Mouse (Mus musculus) hindbrain, embryonic 11.5 days (tissue): ENCODE measurements at regions not wholly inside any gene's neighbourhood (a gene's known extent, or its start where the extent isn't known, plus 50 kb on each side); places are given as distances from the start of the nearest gene placed in this dataset.

ENCODE experiments used
- ATAC-seq: fragments of 200-750 bp; cut with Nextera tagmentation; 2 replicates; pipeline ENCODE4 v1.8.0; 2017; ENCODE audit warnings: mild to moderate bottlenecking, moderate TSS enrichment, moderate library complexity; ENCODE audit not compliant: low FRiP score
- DNase-seq: peaks from one replicate; pipeline ENCODE4 v3.0.0-alpha.2; 2015; ENCODE audit warnings: low spot score
- H3K27ac ChIP-seq: fragments of 300-500 bp; sonication (generic); 2 replicates; pipeline ENCODE4 v1.5.1; 2014; ENCODE audit warnings: mild to moderate bottlenecking, low read depth, low read length
- H3K27me3 ChIP-seq: fragments of 300-500 bp; sonication (generic); 2 replicates; pipeline ENCODE4 v1.6.1; 2014; ENCODE audit warnings: mild to moderate bottlenecking, low read length, moderate library complexity, mixed read lengths; ENCODE audit not compliant: control insufficient read depth, insufficient read depth
- H3K36me3 ChIP-seq: fragments of 300-500 bp; sonication (generic); 2 replicates; pipeline ENCODE4 v1.6.1; 2014; ENCODE audit warnings: mild to moderate bottlenecking, low read length, moderate library complexity, mixed read lengths; ENCODE audit not compliant: control insufficient read depth, insufficient read depth
- H3K4me1 ChIP-seq: fragments of 300-500 bp; sonication (generic); replicated peaks from 2 replicates; pipeline ENCODE4 v1.6.1; 2014; ENCODE audit warnings: low read length, mixed read lengths; ENCODE audit not compliant: control insufficient read depth, insufficient read depth
- H3K4me2 ChIP-seq: fragments of 300-500 bp; sonication (generic); replicated peaks from 2 replicates; pipeline ENCODE4 v1.6.1; 2014; ENCODE audit warnings: mild to moderate bottlenecking, low read depth, low read length
- H3K4me3 ChIP-seq: fragments of 300-500 bp; sonication (generic); 2 replicates; pipeline ENCODE4 v1.5.1; 2014; ENCODE audit warnings: low read depth, low read length
- H3K9ac ChIP-seq: fragments of 300-500 bp; sonication (generic); 2 replicates; pipeline ENCODE4 v1.6.1; 2014; ENCODE audit warnings: low read depth, low read length
- H3K9me3 ChIP-seq: fragments of 300-500 bp; sonication (generic); 2 replicates; pipeline ENCODE4 v1.6.1; 2016; ENCODE audit warnings: low read length; ENCODE audit not compliant: control insufficient read depth
- WGBS: fragments of 180-500 bp; shearing (Covaris S2); extraction: QIAGEN DNeasy Blood & Tissue Kit; methylation state at CpG from one replicate; pipeline ENCODE4 v1.1.7; 2014; 5-methylcytosine and 5-hydroxymethylcytosine counted together

DNA sequence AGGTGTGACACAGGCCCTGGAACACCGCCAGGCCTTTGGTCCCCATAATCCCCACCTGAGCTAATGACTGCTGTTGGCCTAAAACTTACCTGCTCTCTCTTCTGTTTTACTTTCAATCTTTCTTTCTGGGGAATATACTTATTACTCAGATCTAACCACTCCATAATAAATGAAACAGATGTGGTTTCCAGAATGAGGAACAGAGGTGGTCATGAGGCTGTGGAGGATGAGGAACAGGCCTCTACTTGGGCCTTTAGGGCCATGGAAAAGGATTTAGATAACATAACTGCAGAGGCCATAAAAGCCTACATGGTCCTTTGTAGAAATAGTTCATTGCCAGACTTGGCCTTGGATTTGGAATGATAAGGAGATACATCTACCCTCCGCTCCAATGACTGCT lies 74.1 kb downstream of the B3gnt5 start:
- Histone ChIP-seq H3K27ac (no peak overlapping the region), H3K27me3 (no peaks in the 10 kb centered on the region), H3K9ac (no peak overlapping the region), H3K36me3 (no peaks in the 10 kb centered on the region), H3K4me3 (no peak overlapping the region), H3K4me1 (no peaks in the 10 kb centered on the region), H3K4me2 (no peak overlapping the region), H3K9me3 (no peaks in the 10 kb centered on the region)
- WGBS: 87% methylated on average over 2 of the region's 2 CpGs
- ATAC-seq (no peak), DNase-seq (no peak)

DNA sequence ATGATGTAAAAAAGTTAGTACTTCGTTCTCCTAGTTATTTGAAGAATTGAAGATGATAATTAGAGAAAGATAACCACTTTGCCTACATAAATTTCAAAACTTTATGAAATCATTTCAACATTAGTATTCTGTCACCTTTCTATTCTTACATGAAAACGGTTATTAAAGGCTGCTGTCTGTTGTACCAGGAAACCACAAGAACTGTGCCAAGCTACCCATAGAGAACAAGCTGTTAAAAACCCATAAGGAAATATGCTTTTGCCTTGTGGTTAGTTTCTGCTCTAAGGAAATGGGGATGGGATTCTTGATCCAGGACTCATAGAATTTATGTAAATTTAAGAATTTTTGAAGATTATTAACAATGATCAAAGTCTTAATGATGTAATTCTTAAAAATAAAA lies 74.7 kb downstream of the B3gnt5 start:
- no peaks in the 10 kb centered on the region for H3K27me3 ChIP-seq
- H3K4me1 ChIP-seq: no peaks in the 10 kb centered on the region
- H3K4me2 ChIP-seq: no peak overlapping the region
- 87% methylated on average over 2 of the region's 2 CpGs for WGBS
- H3K27ac ChIP-seq: no peak overlapping the region
- no peaks in the 10 kb centered on the region for H3K36me3 ChIP-seq
- DNase-seq (no peak), ATAC-seq (no peak)
- H3K4me3 ChIP-seq: no peak overlapping the region
- no peak overlapping the region for H3K9ac ChIP-seq
- no peaks in the 10 kb centered on the region for H3K9me3 ChIP-seq

DNA sequence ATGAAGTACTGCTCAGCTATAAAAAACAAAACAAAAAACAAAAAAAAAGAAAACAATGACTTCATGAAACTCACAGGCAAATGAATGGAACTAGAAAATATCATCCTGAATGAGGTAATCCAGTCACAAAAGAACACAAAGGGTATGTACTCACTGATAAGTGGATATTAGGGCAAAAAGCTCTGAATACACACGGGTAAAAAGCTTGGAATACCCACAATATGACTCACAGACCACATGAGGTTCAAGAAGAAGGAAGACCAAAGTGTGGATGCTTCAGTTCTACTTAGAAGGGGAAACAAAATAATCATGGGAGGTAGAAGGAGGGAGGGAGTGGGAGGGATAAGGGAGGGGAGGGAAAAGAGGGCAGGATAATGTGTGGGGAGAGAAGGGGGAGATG lies 79.8 kb downstream of the B3gnt5 start:
- Histone ChIP-seq H3K9me3 (no peaks in the 10 kb centered on the region), H3K27ac (no peak overlapping the region), H3K4me1 (no peaks in the 10 kb centered on the region), H3K9ac (no peak overlapping the region), H3K36me3 (no peaks in the 10 kb centered on the region), H3K4me3 (no peak overlapping the region), H3K4me2 (no peak overlapping the region), H3K27me3 (no peaks in the 10 kb centered on the region)
- WGBS: 68% methylated on average over 1 of the region's 1 CpGs
- no peak for DNase-seq
- no peak for ATAC-seq

DNA sequence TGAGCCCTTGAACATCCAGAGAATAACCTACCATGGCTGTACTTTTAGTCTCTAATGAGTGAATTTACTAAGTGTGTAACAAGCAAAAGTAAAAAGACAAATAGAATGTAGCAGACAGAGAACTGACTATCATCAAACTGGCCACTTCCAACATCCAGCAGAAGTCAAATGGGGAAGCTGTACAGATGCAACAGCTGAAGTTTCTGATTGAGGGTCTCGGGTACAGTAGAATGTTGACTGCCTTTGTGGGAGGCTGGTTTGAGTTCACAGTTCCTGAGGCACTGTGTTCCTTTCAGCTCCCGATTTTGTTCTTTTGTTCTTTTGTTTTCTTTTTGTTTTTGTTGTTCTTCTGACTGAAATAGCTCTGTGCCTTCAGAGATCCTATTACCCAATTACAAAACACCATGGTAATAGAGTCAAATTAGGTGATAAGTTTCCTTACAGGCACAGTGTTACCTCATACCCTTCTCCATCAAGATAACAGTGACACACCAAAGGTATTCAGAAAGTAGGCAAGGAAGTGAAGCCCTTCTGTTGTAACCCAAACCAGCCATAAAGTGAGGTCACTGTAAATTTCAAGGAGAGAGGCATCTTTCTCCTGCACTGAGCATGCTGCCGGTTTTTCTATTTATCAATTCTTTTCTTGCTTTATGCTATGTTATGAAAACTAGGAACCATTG lies 82.5 kb downstream of the B3gnt5 start:
- H3K27ac ChIP-seq: no peak overlapping the region
- no peaks in the 10 kb centered on the region for H3K4me1 ChIP-seq
- no peaks in the 10 kb centered on the region for H3K27me3 ChIP-seq
- ATAC-seq (no peak), DNase-seq (no peak)
- H3K36me3 ChIP-seq: no peaks in the 10 kb centered on the region
- 54% methylated on average over 3 of the region's 3 CpGs for WGBS
- no peak overlapping the region for H3K4me2 ChIP-seq
- H3K4me3 ChIP-seq: no peak overlapping the region
- no peaks in the 10 kb centered on the region for H3K9me3 ChIP-seq
- H3K9ac ChIP-seq: no peak overlapping the region

DNA sequence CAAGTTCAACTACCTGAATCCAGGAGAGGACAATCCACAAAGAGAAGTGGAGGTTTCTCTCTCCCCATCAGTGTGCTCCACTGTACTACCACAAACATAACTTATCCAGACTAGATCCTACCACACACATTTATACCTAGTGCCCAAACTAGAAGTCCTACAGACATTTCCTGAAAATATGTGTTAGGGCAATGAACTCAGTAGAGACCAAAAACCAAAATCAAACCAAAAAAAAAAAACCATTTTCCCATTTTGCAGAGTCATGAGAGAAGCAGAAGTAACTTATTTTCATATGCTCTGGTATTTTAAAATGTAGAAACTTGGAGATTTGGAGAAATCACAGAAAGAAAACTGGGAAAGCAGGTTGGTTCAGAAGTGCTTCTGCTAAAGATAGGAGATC lies 83.7 kb downstream of the B3gnt5 start:
- H3K4me3 ChIP-seq: no peak overlapping the region
- H3K4me2 ChIP-seq: no peak overlapping the region
- H3K36me3 ChIP-seq: no peaks in the 10 kb centered on the region
- H3K9ac ChIP-seq: no peak overlapping the region
- no peaks in the 10 kb centered on the region for H3K27me3 ChIP-seq
- no peak for ATAC-seq
- no peaks in the 10 kb centered on the region for H3K9me3 ChIP-seq
- DNase-seq: no peak
- no peak overlapping the region for H3K27ac ChIP-seq
- no peaks in the 10 kb centered on the region for H3K4me1 ChIP-seq

DNA sequence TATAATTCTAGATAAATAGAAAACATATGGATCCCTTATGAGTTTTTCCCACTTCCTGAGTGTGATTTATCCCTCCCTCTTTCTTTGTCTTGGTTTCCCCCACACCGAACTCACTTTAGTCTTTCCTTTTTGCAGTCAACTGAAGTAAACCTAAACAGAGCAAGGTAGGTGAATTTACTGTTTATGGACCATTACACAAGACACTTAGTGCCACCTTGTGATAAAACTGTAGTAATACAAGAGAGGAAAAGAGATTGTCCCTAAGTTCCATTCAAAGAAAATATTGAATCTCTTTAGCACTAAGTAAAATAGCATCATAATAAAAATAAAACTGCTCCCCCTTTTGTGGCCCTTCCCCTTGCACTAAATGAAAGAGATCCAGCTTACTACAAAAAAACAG lies 88.4 kb downstream of the B3gnt5 start:
- no peaks in the 10 kb centered on the region for H3K36me3 ChIP-seq
- no peaks in the 10 kb centered on the region for H3K4me1 ChIP-seq
- H3K9me3 ChIP-seq: no peaks in the 10 kb centered on the region
- H3K9ac ChIP-seq: no peak overlapping the region
- H3K4me3 ChIP-seq: no peak overlapping the region
- ATAC-seq (no peak), DNase-seq (no peak)
- no peak overlapping the region for H3K4me2 ChIP-seq
- H3K27me3 ChIP-seq: no peaks in the 10 kb centered on the region
- H3K27ac ChIP-seq: no peak overlapping the region
- WGBS: 56% methylated on average over 1 of the region's 1 CpGs

DNA sequence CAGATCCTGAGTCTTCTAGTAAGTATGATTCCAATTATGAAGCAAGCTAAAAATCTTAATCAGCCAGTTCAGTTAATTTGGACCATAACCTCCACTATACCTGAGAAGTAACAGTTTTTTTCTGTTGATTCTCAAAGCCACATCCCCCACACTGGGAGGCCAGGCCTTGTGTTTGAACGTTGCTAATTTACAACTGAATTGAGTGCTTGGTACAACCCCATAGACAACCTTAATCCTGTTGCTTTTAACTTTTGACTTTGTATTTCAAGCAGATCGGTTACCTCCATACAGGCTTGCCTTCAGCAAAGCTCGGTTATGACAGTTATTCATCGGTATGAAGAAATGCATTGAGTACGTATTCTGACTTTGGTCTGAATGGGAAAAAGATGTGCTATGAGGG lies 105.3 kb downstream of the B3gnt5 start:
- Histone ChIP-seq H3K4me2 (no peak overlapping the region), H3K9me3 (no peaks in the 10 kb centered on the region), H3K9ac (no peak overlapping the region), H3K27me3 (no peaks in the 10 kb centered on the region), H3K36me3 (no peaks in the 10 kb centered on the region), H3K27ac (no peak overlapping the region), H3K4me3 (no peak overlapping the region), H3K4me1 (no peaks in the 10 kb centered on the region)
- ATAC-seq (no peak), DNase-seq (no peak)
- WGBS: 82% methylated on average over 5 of the region's 5 CpGs

DNA sequence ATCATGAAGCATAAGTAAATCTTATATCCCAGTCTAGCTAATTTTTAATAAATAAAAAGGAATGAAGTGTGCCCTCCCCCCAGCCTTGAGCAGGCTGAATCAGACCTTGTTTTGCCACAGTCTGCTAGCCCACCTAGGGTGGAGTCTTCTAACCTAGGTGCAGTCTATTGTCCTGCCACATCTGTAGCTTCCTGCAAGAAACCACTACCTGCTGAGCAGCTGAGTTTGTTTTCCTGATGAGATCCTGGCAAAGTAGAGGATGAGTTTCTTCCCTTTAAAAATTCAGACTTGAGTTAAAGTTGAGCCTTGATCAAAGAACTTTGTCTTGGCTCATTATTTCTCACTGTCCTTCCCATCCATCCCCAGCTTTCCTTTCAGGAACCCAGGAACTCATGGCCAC lies 105.9 kb downstream of the B3gnt5 start:
- no peaks in the 10 kb centered on the region for H3K36me3 ChIP-seq
- H3K27ac ChIP-seq: no peak overlapping the region
- no peaks in the 10 kb centered on the region for H3K9me3 ChIP-seq
- H3K4me1 ChIP-seq: no peaks in the 10 kb centered on the region
- H3K4me3 ChIP-seq: no peak overlapping the region
- H3K4me2 ChIP-seq: no peak overlapping the region
- ATAC-seq: no peak
- H3K27me3 ChIP-seq: no peaks in the 10 kb centered on the region
- no peak overlapping the region for H3K9ac ChIP-seq
- DNase-seq: no peak

DNA sequence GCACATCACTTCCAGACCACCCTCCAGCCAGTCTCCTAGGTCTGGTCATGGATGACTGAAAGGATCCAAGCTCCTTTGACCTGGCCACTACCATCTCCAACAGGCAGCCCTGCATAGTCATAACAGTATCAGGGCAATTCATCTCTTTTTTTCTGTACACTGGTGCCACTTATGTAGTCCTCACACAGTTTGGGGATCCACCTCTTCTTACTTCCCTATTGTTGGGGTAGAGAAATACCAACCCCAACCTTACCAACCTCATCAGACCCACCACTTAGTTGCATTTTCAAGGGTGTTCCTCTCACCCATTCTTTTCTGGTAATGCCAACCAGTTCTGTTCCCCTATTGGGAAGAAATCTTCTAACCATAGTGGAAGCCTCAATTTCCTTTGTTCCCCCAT lies 109.4 kb downstream of the B3gnt5 start:
- ATAC-seq: no peak
- no peak overlapping the region for H3K9ac ChIP-seq
- H3K9me3 ChIP-seq: no peaks in the 10 kb centered on the region
- no peak for DNase-seq
- no peak overlapping the region for H3K27ac ChIP-seq
- H3K4me3 ChIP-seq: no peak overlapping the region
- no peaks in the 10 kb centered on the region for H3K36me3 ChIP-seq
- no peaks in the 10 kb centered on the region for H3K27me3 ChIP-seq
- no peaks in the 10 kb centered on the region for H3K4me1 ChIP-seq
- H3K4me2 ChIP-seq: no peak overlapping the region
